Mouse (Mus musculus) cortical plate, adult 2 months (tissue): Measurements from ENCODE around the gene Myo1c.

Experiments used
- CTCF ChIP-seq: fragments of 200-500 bp; IDR thresholded peaks from 2 replicates; pipeline ENCODE4 v1.5.1; 2011; ENCODE audit warnings: mild to moderate bottlenecking, control low read depth, low read length; ENCODE audit not compliant: insufficient read depth; ENCODE audit errors: extremely low read depth
- POLR2A ChIP-seq: fragments of 200-500 bp; IDR thresholded peaks from 2 replicates; pipeline ENCODE4 v1.6.1; 2011; ENCODE audit warnings: mild to moderate bottlenecking, low read length, control low read depth; ENCODE audit not compliant: insufficient read depth; ENCODE audit errors: extremely low read depth

- TF ChIP-seq POLR2A (no peak), CTCF (no peak)
Observed at GRCm38 (mm10) chr11:75652222-75652941, 2.1 kb downstream of the Myo1c start.
